Mouse (Mus musculus): ENCODE measurements around the gene Tbc1d1. TPM values are rescaled to one million over a fixed set of nuclear protein-coding genes. Genes with fewer than 3 reads are reported as not detected.

The Tbc1d1 gene
- polyA plus RNA-seq, 1 experiment from 2014 or later, result 18.1 TPM

DNA sequence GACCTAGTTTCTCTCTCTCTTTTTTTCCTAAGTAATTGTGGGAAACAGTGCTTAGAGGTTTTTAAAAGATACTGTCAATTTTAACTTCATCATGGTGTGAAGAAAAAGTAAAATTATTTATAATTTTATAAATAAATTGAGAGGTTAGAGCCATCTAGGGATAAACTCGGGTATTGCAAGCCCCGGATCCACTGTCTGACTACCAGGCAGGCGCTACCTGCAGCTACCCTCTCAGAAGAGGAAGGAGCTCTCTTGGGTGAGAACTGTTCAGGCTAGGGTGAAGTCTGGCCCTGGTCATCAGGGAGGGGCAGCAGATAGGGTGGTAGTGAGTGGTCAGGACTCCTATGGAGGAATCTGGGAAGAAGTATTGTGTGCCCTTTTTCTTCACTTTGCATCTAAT is 109.0 kb downstream of the Tbc1d1 start:
- ATAC-seq (ENCODE audit: insufficient number of reproducible peaks, low FRiP score, low TSS enrichment, low read depth), result no peak
- Histone ChIP-seq H3K9ac (no peak overlapping the region), H3K27ac (replicated peaks) (no peak overlapping the region), H3K4me3 (replicated peaks) (no peak overlapping the region), H3K36me3 (no peaks in the 10 kb centered on the region), H3K27me3 (no peaks in the 10 kb centered on the region), H3K4me1 (peaks cover 5% of the 10 kb centered on the region; the same call in 1 of the 2 replicates), H3K9me3 (replicated peaks) (no peaks in the 10 kb centered on the region), H3K4me2 (replicated peaks) (no peak overlapping the region)
- 30% methylated on average over 3 of the region's 3 CpGs for WGBS

DNA sequence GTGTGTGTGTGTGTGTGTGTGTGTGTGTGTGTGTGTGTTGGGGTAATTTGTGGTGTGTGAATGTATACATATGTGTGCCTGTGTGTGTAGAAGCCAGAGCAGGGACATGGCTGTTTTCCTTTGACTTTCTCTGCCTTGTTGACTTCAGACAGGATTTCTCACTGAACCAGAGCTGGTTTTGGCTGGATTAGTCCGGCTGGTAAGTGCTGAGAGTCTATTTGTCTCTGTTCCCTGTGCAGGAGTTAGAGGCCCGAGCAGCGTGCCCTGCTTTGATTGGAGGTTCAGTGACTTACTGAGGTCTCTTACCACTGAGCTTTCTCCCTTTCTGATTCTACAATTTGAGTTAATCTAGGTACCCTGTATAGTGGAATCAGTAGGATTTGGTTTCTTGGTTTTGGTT is 109.8 kb downstream of the Tbc1d1 start:
- Histone ChIP-seq H3K4me3 (replicated peaks) (no peak overlapping the region), H3K4me2 (replicated peaks) (no peak overlapping the region), H3K9ac (no peak overlapping the region), H3K27me3 (no peaks in the 10 kb centered on the region), H3K36me3 (no peaks in the 10 kb centered on the region), H3K4me1 (peaks cover 5% of the 10 kb centered on the region; the same call in 1 of the 2 replicates), H3K27ac (replicated peaks) (no peak overlapping the region), H3K9me3 (replicated peaks) (no peaks in the 10 kb centered on the region)
- WGBS, result 80% methylated on average over 3 of the region's 3 CpGs
- ATAC-seq (ENCODE audit: insufficient number of reproducible peaks, low FRiP score, low TSS enrichment, low read depth), result no peak

- peaks cover 5% of the 10 kb centered on the region; the same call in 1 of the 2 replicates for H3K4me1 ChIP-seq
- ATAC-seq (ENCODE audit: insufficient number of reproducible peaks, low FRiP score, low TSS enrichment, low read depth), result no peak
- no peak overlapping the region for H3K4me3 ChIP-seq (replicated peaks)
- H3K36me3 ChIP-seq, result 0 out of 2 replicates have a peak, but pooled peaks cover 5% of the 10 kb centered on the region
- H3K27ac ChIP-seq (replicated peaks), result no peak overlapping the region
- no peaks in the 10 kb centered on the region for H3K9me3 ChIP-seq (replicated peaks)
- H3K9ac ChIP-seq, result no peak overlapping the region
- H3K27me3 ChIP-seq, result no peaks in the 10 kb centered on the region
- no peak overlapping the region for H3K4me2 ChIP-seq (replicated peaks)
- 92% methylated on average over 2 of the region's 2 CpGs for WGBS
These were observed 110.4 kb downstream of the Tbc1d1 start for GRCm38 (mm10) chr5:64266534-64266933.

GRCm38 (mm10) chr5:64267279-64267678 is 111.2 kb downstream of the Tbc1d1 start:
- Histone ChIP-seq H3K4me1 (peaks cover 5% of the 10 kb centered on the region; the same call in 1 of the 2 replicates), H3K9me3 (replicated peaks) (no peaks in the 10 kb centered on the region), H3K27ac (replicated peaks) (no peak overlapping the region), H3K36me3 (0 out of 2 replicates have a peak, but pooled peaks cover 5% of the 10 kb centered on the region), H3K4me3 (replicated peaks) (no peak overlapping the region), H3K9ac (no peak overlapping the region), H3K4me2 (replicated peaks) (no peak overlapping the region), H3K27me3 (no peaks in the 10 kb centered on the region)
- ATAC-seq (ENCODE audit: insufficient number of reproducible peaks, low FRiP score, low TSS enrichment, low read depth), result no peak
- 86% methylated on average over 9 of the region's 9 CpGs for WGBS

DNA sequence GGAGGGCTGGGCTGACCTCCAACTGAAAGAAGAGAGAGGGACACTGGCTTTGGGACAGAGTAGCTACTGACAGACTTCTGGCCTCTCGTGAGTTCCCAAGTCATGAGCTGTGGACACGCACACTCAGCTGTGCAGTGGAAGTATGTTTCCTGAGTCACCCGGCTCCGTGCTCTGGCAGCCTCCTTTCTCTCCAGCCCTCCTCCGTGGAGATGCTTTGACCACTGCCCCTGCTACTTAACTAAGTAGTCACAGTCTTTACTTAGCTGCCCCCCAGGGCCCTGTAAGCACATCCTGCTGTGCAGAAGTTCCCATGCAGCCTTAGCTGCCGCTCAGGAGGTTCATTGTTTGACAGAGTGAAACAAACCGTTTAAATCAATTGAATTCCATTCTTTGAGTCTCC is 113.6 kb downstream of the Tbc1d1 start:
- 36% methylated on average over 7 of the region's 7 CpGs for WGBS
- Histone ChIP-seq H3K4me1 (peaks cover 5% of the 10 kb centered on the region; the same call in 1 of the 2 replicates), H3K36me3 (0 out of 2 replicates have a peak, but pooled peaks cover 5% of the 10 kb centered on the region), H3K4me3 (replicated peaks) (no peak overlapping the region), H3K27me3 (no peaks in the 10 kb centered on the region), H3K4me2 (replicated peaks) (no peak overlapping the region), H3K9me3 (replicated peaks) (no peaks in the 10 kb centered on the region), H3K9ac (no peak overlapping the region), H3K27ac (replicated peaks) (no peak overlapping the region)
- ATAC-seq (ENCODE audit: insufficient number of reproducible peaks, low FRiP score, low TSS enrichment, low read depth), result no peak

DNA sequence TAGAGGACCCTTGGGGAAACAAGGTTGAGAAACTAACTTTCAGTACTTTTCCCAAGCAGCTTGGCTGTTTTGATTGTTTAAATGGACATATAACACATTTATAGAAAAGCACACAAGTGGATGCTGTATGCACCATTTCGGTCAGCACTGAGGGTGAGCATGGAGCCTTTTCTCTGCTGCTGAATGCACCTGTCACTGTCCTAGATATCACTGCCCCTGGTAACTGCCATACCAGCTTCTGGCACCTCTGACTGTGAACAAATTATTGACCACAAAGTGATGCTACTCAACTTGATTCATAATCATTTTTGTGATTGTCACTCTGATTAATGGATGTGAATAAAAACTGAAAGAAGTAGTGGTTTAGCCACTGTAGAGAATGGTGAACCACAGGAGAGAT is 117.4 kb downstream of the Tbc1d1 start:
- no peak overlapping the region for H3K27ac ChIP-seq (replicated peaks)
- no peak overlapping the region for H3K4me2 ChIP-seq (replicated peaks)
- no peak overlapping the region for H3K4me3 ChIP-seq (replicated peaks)
- no peak for ATAC-seq (ENCODE audit: insufficient number of reproducible peaks, low FRiP score, low TSS enrichment, low read depth)
- 0 out of 2 replicates have a peak, but pooled peaks cover 10% of the 10 kb centered on the region for H3K36me3 ChIP-seq
- H3K4me1 ChIP-seq, result peaks cover 5% of the 10 kb centered on the region; the same call in 1 of the 2 replicates
- H3K9ac ChIP-seq, result no peak overlapping the region
- no peaks in the 10 kb centered on the region for H3K9me3 ChIP-seq (replicated peaks)
- no peaks in the 10 kb centered on the region for H3K27me3 ChIP-seq
- 80% methylated on average over 1 of the region's 1 CpGs for WGBS

GRCm38 (mm10) chr5:64274296-64274695 is 118.2 kb downstream of the Tbc1d1 start:
- Histone ChIP-seq H3K27me3 (no peaks in the 10 kb centered on the region), H3K4me2 (replicated peaks) (no peak overlapping the region), H3K4me1 (peaks cover 5% of the 10 kb centered on the region; the same call in 1 of the 2 replicates), H3K9ac (no peak overlapping the region), H3K27ac (replicated peaks) (no peak overlapping the region), H3K36me3 (0 out of 2 replicates have a peak, but pooled peaks cover 10% of the 10 kb centered on the region), H3K9me3 (replicated peaks) (no peaks in the 10 kb centered on the region), H3K4me3 (replicated peaks) (no peak overlapping the region)
- ATAC-seq (ENCODE audit: insufficient number of reproducible peaks, low FRiP score, low TSS enrichment, low read depth), result no peak
- 89% methylated on average over 9 of the region's 9 CpGs for WGBS

DNA sequence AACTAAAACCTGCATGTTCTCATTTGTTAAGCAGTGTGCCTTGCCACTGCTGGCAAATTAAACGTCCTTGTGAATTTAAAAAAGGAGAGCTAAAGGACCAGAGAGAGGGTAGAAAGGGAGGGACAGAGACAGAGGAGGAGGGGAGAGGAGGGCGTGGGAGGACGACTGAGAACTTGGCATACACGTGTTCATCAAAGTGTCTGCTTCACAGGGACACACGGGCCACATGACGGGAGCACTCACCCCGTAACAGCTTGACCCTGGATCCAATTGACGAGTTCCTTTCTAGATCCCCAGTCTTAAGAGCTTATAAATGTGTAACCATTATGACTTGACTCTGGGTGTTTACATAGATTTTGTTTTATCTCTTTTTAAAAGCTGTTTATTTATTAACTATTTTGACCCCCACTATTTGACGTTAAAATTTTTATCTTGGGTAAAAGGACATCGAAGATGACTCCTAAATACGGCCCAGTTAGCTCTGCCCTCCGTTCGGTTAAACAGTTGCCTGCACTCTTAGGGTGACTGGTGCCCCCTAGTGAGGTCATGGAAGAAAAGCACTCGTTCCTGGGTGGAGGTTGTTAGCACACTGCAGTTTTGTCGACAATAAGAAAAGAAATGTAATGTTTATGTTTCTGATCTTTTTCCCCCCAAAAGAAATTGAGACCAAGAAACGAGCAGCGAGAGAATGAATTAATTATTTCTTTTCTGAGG is 118.8 kb downstream of the Tbc1d1 start:
- 0 out of 2 replicates have a peak, but pooled peaks cover 11% of the 10 kb centered on the region for H3K36me3 ChIP-seq
- no peaks in the 10 kb centered on the region for H3K27me3 ChIP-seq
- H3K9me3 ChIP-seq (replicated peaks), result no peaks in the 10 kb centered on the region
- no peak overlapping the region for H3K4me3 ChIP-seq (replicated peaks)
- H3K4me1 ChIP-seq, result 0 out of 2 replicates have a peak, but pooled peaks cover under 1% of the 10 kb centered on the region
- no peak for ATAC-seq (ENCODE audit: insufficient number of reproducible peaks, low FRiP score, low TSS enrichment, low read depth)
- H3K27ac ChIP-seq (replicated peaks), result no peak overlapping the region
- no peak overlapping the region for H3K4me2 ChIP-seq (replicated peaks)
- no peak overlapping the region for H3K9ac ChIP-seq
- 40% methylated on average over 17 of the region's 17 CpGs for WGBS

DNA sequence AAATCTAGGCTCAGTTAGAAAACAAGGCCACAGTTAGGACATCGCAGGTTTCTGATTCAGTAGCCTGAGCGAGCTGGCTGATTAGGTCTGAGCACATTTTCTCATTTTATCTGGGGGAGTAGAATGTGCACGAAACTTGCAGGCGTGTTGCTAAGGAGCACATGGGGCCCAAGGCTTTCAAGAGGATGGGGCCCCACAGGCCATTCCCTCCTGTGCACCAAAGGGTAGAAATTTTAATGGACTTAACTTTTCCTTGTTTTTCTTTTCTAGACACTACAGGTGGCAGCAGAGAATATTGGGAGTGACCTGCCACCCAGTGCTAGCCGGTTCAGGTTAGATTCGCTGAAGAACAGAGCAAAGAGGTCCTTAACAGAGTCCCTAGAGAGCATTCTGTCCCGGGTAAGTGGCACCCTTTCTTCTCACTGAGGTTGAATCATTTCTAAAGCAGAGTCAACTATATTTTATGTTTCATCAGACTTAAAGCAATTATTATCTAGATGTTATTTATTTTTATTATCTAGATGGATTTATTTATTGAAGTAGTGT is 121.6 kb downstream of the Tbc1d1 start:
- Histone ChIP-seq H3K36me3 (peaks cover 24% of the 10 kb centered on the region), H3K27ac (replicated peaks) (no peak overlapping the region), H3K27me3 (no peaks in the 10 kb centered on the region), H3K9me3 (replicated peaks) (no peaks in the 10 kb centered on the region), H3K4me3 (replicated peaks) (no peak overlapping the region), H3K4me1 (no peaks in the 10 kb centered on the region), H3K4me2 (replicated peaks) (no peak overlapping the region), H3K9ac (no peak overlapping the region)
- ATAC-seq (ENCODE audit: insufficient number of reproducible peaks, low FRiP score, low TSS enrichment, low read depth), result no peak
- WGBS, result 89% methylated on average over 7 of the region's 7 CpGs

DNA sequence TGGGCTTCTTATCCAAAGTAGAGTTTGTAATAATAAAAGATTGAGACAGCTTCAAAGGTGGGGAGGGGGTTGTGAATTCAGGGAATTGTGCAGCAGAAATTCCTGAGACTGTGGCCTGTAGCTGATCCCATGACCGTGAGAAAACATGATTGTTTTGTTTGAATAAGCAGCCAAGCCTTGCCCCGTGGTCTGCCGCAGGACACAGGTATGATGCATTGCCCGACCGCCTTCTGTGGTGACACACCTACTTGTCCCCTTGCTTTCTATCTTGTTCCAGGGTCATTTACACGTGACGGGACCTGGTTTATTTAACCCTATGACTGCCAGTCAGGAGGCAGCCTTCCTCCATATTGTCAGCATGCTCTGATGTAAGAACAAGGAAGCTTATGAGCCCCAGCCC is 123.6 kb downstream of the Tbc1d1 start:
- no peak for ATAC-seq (ENCODE audit: insufficient number of reproducible peaks, low FRiP score, low TSS enrichment, low read depth)
- no peak overlapping the region for H3K4me2 ChIP-seq (replicated peaks)
- H3K4me3 ChIP-seq (replicated peaks), result no peak overlapping the region
- no peaks in the 10 kb centered on the region for H3K9me3 ChIP-seq (replicated peaks)
- no peak overlapping the region for H3K9ac ChIP-seq
- no peak overlapping the region for H3K27ac ChIP-seq (replicated peaks)
- no peaks in the 10 kb centered on the region for H3K27me3 ChIP-seq
- 58% methylated on average over 7 of the region's 7 CpGs for WGBS
- no peaks in the 10 kb centered on the region for H3K4me1 ChIP-seq
- peaks cover 35% of the 10 kb centered on the region for H3K36me3 ChIP-seq

GRCm38 (mm10) chr5:64280191-64280590 is 124.1 kb downstream of the Tbc1d1 start:
- Histone ChIP-seq H3K9ac (no peak overlapping the region), H3K4me2 (replicated peaks) (no peak overlapping the region), H3K36me3 (peaks cover 35% of the 10 kb centered on the region), H3K27me3 (no peaks in the 10 kb centered on the region), H3K4me1 (no peaks in the 10 kb centered on the region), H3K4me3 (replicated peaks) (no peak overlapping the region), H3K9me3 (replicated peaks) (no peaks in the 10 kb centered on the region), H3K27ac (replicated peaks) (no peak overlapping the region)
- no peak for ATAC-seq (ENCODE audit: insufficient number of reproducible peaks, low FRiP score, low TSS enrichment, low read depth)
- 91% methylated on average over 8 of the region's 8 CpGs for WGBS
